Mouse (Mus musculus): ENCODE results near the gene Map2k3. TPM values are rescaled to one million over a fixed set of nuclear protein-coding genes. Genes with fewer than 3 reads are reported as not detected.

The Map2k3 gene
- total RNA-seq, 2 experiments from 2014 or later: 38.8 to 42.3 TPM

GRCm38 (mm10) chr11:60961176-60961575 lies 29.3 kb downstream of the Map2k3 start:
- no peak for DNase-seq

- DNase-seq: no peak
These were observed 30.9 kb downstream of the Map2k3 start for GRCm38 (mm10) chr11:60962709-60963108.

GRCm38 (mm10) chr11:60966974-60967373 lies 35.1 kb downstream of the Map2k3 start:
- DNase-seq: no peak

GRCm38 (mm10) chr11:60975097-60975496 lies 43.3 kb downstream of the Map2k3 start:
- no peak for DNase-seq

GRCm38 (mm10) chr11:60976234-60976633 lies 44.4 kb downstream of the Map2k3 start:
- DNase-seq: no peak

- peak; percentile 43 for DNase-seq
These were observed 44.9 kb downstream of the Map2k3 start for GRCm38 (mm10) chr11:60976742-60977141.

GRCm38 (mm10) chr11:60977153-60977552 lies 45.3 kb downstream of the Map2k3 start:
- DNase-seq: peak; percentile 16

GRCm38 (mm10) chr11:60978658-60979057 lies 46.8 kb downstream of the Map2k3 start:
- DNase-seq: no peak

GRCm38 (mm10) chr11:60979788-60980187 lies 48.0 kb downstream of the Map2k3 start:
- no peak for DNase-seq

- DNase-seq: no peak
These were observed 50.1 kb downstream of the Map2k3 start for GRCm38 (mm10) chr11:60981693-60982486.

- DNase-seq: peak; percentile 75
These were observed 53.2 kb downstream of the Map2k3 start for GRCm38 (mm10) chr11:60984912-60985558.

GRCm38 (mm10) chr11:60990428-60990827 lies 58.6 kb downstream of the Map2k3 start:
- no peak for DNase-seq

Other genes with a start within 250 kb of the Map2k3 start
- gene Llgl1, start 232.3 kb upstream of the Map2k3 start, total RNA-seq (2021): 10 to 100 TPM; 26.6 to 28.4 TPM
- gene Flii, start 204.8 kb upstream of the Map2k3 start, total RNA-seq (2021): 100 to 1,000 TPM; 104 to 107 TPM
- gene Mief2, start 203.6 kb upstream of the Map2k3 start, total RNA-seq (2021): 10 to 100 TPM; 20.7 to 24.8 TPM
- 1 to 10 TPM; 7.7 to 8.0 TPM for gene Top3a, start 154.7 kb upstream of the Map2k3 start, total RNA-seq (2021)
- gene Smcr8, start 154.5 kb upstream of the Map2k3 start, total RNA-seq (2021): 10 to 100 TPM; 15.8 to 16.2 TPM
- gene Shmt1, start 120.3 kb upstream of the Map2k3 start, total RNA-seq (2021): 10 to 100 TPM; 24.7 to 26.8 TPM
- 10 to 100 TPM; 17.1 to 19.7 TPM for gene Dhrs7b, start 101.4 kb upstream of the Map2k3 start, total RNA-seq (2021)
- gene Tmem11, start 52.8 kb upstream of the Map2k3 start, total RNA-seq (2021): 10 to 100 TPM; 37.5 to 43.4 TPM
- gene Natd1, start 17.3 kb upstream of the Map2k3 start, total RNA-seq (2021): 10 to 100 TPM; 24.4 to 27.6 TPM
- gene Kcnj12, start 90.5 kb downstream of the Map2k3 start, total RNA-seq (2021): 10 to 100 TPM; 18.3 to 21.0 TPM
- 1 to 10 TPM in 1 of 2 experiments, under 1 TPM in 1; 0.90 to 1.0 TPM for gene Tnfrsf13b, start 194.7 kb downstream of the Map2k3 start, total RNA-seq (2021)
- 10 to 100 TPM; 65.6 to 69.4 TPM for gene Usp22, start 243.0 kb downstream of the Map2k3 start, total RNA-seq (2021)